Mouse (Mus musculus) CH12.LX (cell line): ENCODE measurements around the gene Gm7361. TPM values are rescaled to one million over a fixed set of nuclear protein-coding genes. Genes with fewer than 3 reads are reported as not detected.

Source experiments
- DNase-seq: peaks from one replicate; pipeline ENCODE4 v3.0.0-alpha.2; 2013; ENCODE audit errors: extremely low read depth
- H3K27ac ChIP-seq: 2 replicates; pipeline ENCODE4 v1.5.1; 2012; ENCODE audit warnings: low read depth, mild to moderate bottlenecking, control low read depth, moderate library complexity; ENCODE audit not compliant: insufficient read depth
- H3K27me3 ChIP-seq: replicated peaks from 2 replicates; pipeline ENCODE3; 2012; ENCODE audit warnings: inconsistent platforms
- H3K36me3 ChIP-seq, 2 experiments: replicated peaks in 1 of 2; 2 replicates each; pipeline versions ENCODE3 to v1.6.1; 2012; ENCODE audit warnings: inconsistent platforms in 1 of 2, low read length in 1 of 2, mild to moderate bottlenecking in 1 of 2, mixed read lengths in 1 of 2, moderate library complexity in 1 of 2; ENCODE audit not compliant: control insufficient read depth in 1 of 2, insufficient read depth in 1 of 2
- H3K4me1 ChIP-seq, 2 experiments: 2 replicates each; pipeline ENCODE4 v1.6.1; 2012; ENCODE audit warnings: inconsistent platforms in 1 of 2, moderate library complexity in 1 of 2; ENCODE audit not compliant: insufficient read depth in 2 of 2, control insufficient read depth in 1 of 2
- H3K4me2 ChIP-seq: 2 replicates; pipeline ENCODE4 v1.6.1; 2012; ENCODE audit warnings: low read depth, mild to moderate bottlenecking, control low read depth; ENCODE audit not compliant: poor library complexity, insufficient read depth, severe bottlenecking
- H3K4me3 ChIP-seq, 3 experiments: fragments of 150-350 bp in 1 of 3; sonication (generic) in 1 of 3; replicated peaks in 1 of 3; 2 replicates each; pipeline versions ENCODE3 to v1.5.1; 2011 to 2012; ENCODE audit warnings: low read depth in 2 of 3, low read length in 2 of 3, mild to moderate bottlenecking in 2 of 3, moderate library complexity in 2 of 3, control low read depth in 1 of 3, improper control_type of control experiment in 1 of 3, inconsistent platforms in 1 of 3, mixed read lengths in 1 of 3; ENCODE audit not compliant: poor library complexity in 1 of 3
- H3K79me2 ChIP-seq: replicated peaks from 2 replicates; pipeline ENCODE4 v1.6.1; 2012; ENCODE audit warnings: mild to moderate bottlenecking, moderate library complexity; ENCODE audit not compliant: control insufficient read depth, poor library complexity, insufficient read depth, severe bottlenecking; ENCODE audit errors: extremely low read depth
- H3K9ac ChIP-seq: 2 replicates; pipeline ENCODE4 v1.6.1; 2012; ENCODE audit warnings: low read depth, mild to moderate bottlenecking, control low read depth, moderate library complexity; ENCODE audit not compliant: insufficient read depth
- H3K9me3 ChIP-seq: replicated peaks from 2 replicates; pipeline ENCODE3; 2012; ENCODE audit warnings: low read length, inconsistent platforms, mixed read lengths
- CHD1 ChIP-seq: IDR thresholded peaks from 2 replicates; pipeline ENCODE4 v1.6.1; 2012; ENCODE audit warnings: low read depth, low read length, improper control_type of control experiment, inconsistent platforms
- CHD2 ChIP-seq: IDR thresholded peaks from 2 replicates; pipeline ENCODE4 v1.6.1; 2011; ENCODE audit warnings: low read length, improper control_type of control experiment
- CTCF ChIP-seq, 2 experiments: IDR thresholded peaks in 1 of 2; conservative IDR thresholded peaks in 1 of 2; 2 replicates each; pipeline ENCODE4 v1.5.1; 2011 to 2012; ENCODE audit warnings: low read depth in 2 of 2, low read length in 2 of 2, improper control_type of control experiment in 1 of 2, inconsistent platforms in 1 of 2, mild to moderate bottlenecking in 1 of 2, moderate library complexity in 1 of 2
- EP300 ChIP-seq: IDR thresholded peaks from 2 replicates; pipeline ENCODE4 v1.6.1; 2011; ENCODE audit warnings: low read length, improper control_type of control experiment
- GABPA ChIP-seq: IDR thresholded peaks from 2 replicates; pipeline ENCODE4 v1.6.1; 2012; ENCODE audit warnings: low read depth, low read length, improper control_type of control experiment, inconsistent platforms; ENCODE audit not compliant: insufficient replicate concordance
- HCFC1 ChIP-seq: IDR thresholded peaks from 2 replicates; pipeline ENCODE4 v1.6.1; 2012; ENCODE audit warnings: low read depth, mild to moderate bottlenecking, inconsistent platforms, low read length, improper control_type of control experiment
- IRF4 ChIP-seq: IDR thresholded peaks from 2 replicates; pipeline ENCODE4 v1.6.1; 2014; ENCODE audit warnings: low read depth, mild to moderate bottlenecking, inconsistent platforms, low read length, improper control_type of control experiment
- MAFK ChIP-seq: IDR thresholded peaks from 2 replicates; pipeline ENCODE4 v1.6.1; 2011; ENCODE audit warnings: low read length, improper control_type of control experiment; ENCODE audit not compliant: insufficient replicate concordance
- MAX ChIP-seq: IDR thresholded peaks from 2 replicates; pipeline ENCODE4 v1.6.1; 2011; ENCODE audit warnings: low read length, improper control_type of control experiment
- MEF2A ChIP-seq: IDR thresholded peaks from 2 replicates; pipeline ENCODE4 v1.6.1; 2014; ENCODE audit warnings: low read depth, mild to moderate bottlenecking, inconsistent platforms, low read length, improper control_type of control experiment, borderline replicate concordance
- MYC ChIP-seq: IDR thresholded peaks from 2 replicates; pipeline ENCODE4 v1.6.1; 2011; ENCODE audit warnings: low read depth, mild to moderate bottlenecking, improper control_type of control experiment, low read length
- NELFE ChIP-seq: IDR thresholded peaks from 2 replicates; pipeline ENCODE4 v1.6.1; 2011; ENCODE audit warnings: low read depth, low read length, improper control_type of control experiment
- PAX5 ChIP-seq: IDR thresholded peaks from 2 replicates; pipeline ENCODE4 v1.6.1; 2012; ENCODE audit warnings: low read length, inconsistent platforms, mixed read lengths
- POLR2A ChIP-seq: IDR thresholded peaks from 2 replicates; pipeline ENCODE4 v1.6.1; 2011; ENCODE audit warnings: low read depth, mild to moderate bottlenecking, improper control_type of control experiment, low read length
- POLR2AphosphoS2 ChIP-seq: IDR thresholded peaks from 2 replicates; pipeline ENCODE4 v1.6.1; 2011; ENCODE audit warnings: low read depth, low read length, improper control_type of control experiment
- RAD21 ChIP-seq: IDR thresholded peaks from 2 replicates; pipeline ENCODE4 v1.6.1; 2011; ENCODE audit warnings: low read depth, mild to moderate bottlenecking, low read length, improper control_type of control experiment, moderate library complexity
- RCOR1 ChIP-seq: conservative IDR thresholded peaks from 2 replicates; pipeline ENCODE4 v1.6.1; 2012; ENCODE audit warnings: low read depth, mild to moderate bottlenecking, inconsistent platforms, low read length, improper control_type of control experiment
- SIN3A ChIP-seq: IDR thresholded peaks from 2 replicates; pipeline ENCODE4 v1.6.1; 2012; ENCODE audit warnings: low read length, improper control_type of control experiment, inconsistent platforms
- SMC3 ChIP-seq: IDR thresholded peaks from 2 replicates; pipeline ENCODE4 v1.6.1; 2011; ENCODE audit warnings: low read depth, low read length, improper control_type of control experiment
- UBTF ChIP-seq: IDR thresholded peaks from 2 replicates; pipeline ENCODE4 v1.6.1; 2012; ENCODE audit warnings: low read depth, mild to moderate bottlenecking, inconsistent platforms, low read length, improper control_type of control experiment, moderate library complexity
- USF2 ChIP-seq: conservative IDR thresholded peaks from 2 replicates; pipeline ENCODE4 v1.6.1; 2011; ENCODE audit warnings: low read depth, low read length, improper control_type of control experiment
- ZC3H11A ChIP-seq: IDR thresholded peaks from 2 replicates; pipeline ENCODE4 v1.6.1; 2012; ENCODE audit warnings: low read depth, mild to moderate bottlenecking, inconsistent platforms, low read length, improper control_type of control experiment
- ZNF384 ChIP-seq: IDR thresholded peaks from 2 replicates; pipeline ENCODE4 v1.6.1; 2012; ENCODE audit warnings: low read depth, low read length, improper control_type of control experiment, inconsistent platforms
- dilution Hi-C: fragments of 300-500 bp; cut with MboI; formaldehyde crosslinking; loops from 2 replicates; pipeline ENCODE4 v1.14.3; 2020; ENCODE audit warnings: low sequenced_read_pairs; ENCODE audit not compliant: extremely low pct_unique_long_range_greater_than_20kb, extremely low pct_ligation_motif_present
- in situ Hi-C: fragments of 300-500 bp; cut with MboI; formaldehyde crosslinking; loops from 3 replicates; pipeline ENCODE4 v1.14.3; 2019; ENCODE audit warnings: low sequenced_read_pairs, low pct_ligation_motif_present, low pct_unique_long_range_greater_than_20kb, mixed read lengths
- polyA plus RNA-seq: library from polyadenylated mRNA; unstranded; fragments of >175 nt; gene quantifications from 2 replicates; pipeline ENCODE4 v1.2.1, GENCODE M21; 2012; ENCODE audit warnings: low read depth; ENCODE audit not compliant: insufficient read length
- total RNA-seq, 2 experiments: library from RNA; depleted of rRNA; stranded (reverse); fragments of 300-350 nt in 1 of 2; fragments of >200 nt in 1 of 2; gene quantifications; 2 replicates each; pipeline ENCODE4 v1.2.3; 2012 to 2014

The Gm7361 gene
- total and polyA plus RNA-seq, 3 experiments: not detected

DNA sequence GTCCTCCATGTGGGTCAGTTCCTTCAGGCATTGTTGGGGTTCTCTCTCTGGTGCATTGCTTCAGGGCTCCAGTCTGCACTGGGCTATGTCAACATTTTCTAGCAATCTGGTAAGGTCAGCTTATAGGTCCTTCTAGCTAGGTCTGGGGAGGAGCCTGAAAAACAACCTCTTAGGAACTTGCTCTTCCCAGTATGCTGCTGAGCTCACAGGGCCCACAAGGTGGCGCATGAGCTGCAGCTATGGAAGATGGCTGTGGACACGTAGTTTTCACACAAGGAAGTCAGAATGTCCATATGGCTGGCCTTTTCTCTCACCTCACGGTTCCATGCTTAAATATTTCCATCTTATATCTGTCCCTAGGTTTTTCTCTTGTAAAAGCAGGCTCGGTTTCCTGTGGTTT, 24.8 kb downstream of the Gm7361 start:
- H3K9me3 ChIP-seq: peaks cover 68% of the 10 kb centered on the region
- no peak overlapping the region for H3K4me2 ChIP-seq
- no peaks in the 10 kb centered on the region for H3K27me3 ChIP-seq
- H3K79me2 ChIP-seq: no peaks in the 10 kb centered on the region
- H3K27ac ChIP-seq: no peak overlapping the region
- H3K9ac ChIP-seq: no peak overlapping the region
- H3K36me3 ChIP-seq: no peaks in the 10 kb centered on the region
- dilution Hi-C loops: no loop called here
- H3K4me3 ChIP-seq: no peak overlapping the region
- DNase-seq: no peak
- H3K4me1 ChIP-seq: no peaks in the 10 kb centered on the region
- in situ Hi-C loops: no loop called here
- TF ChIP-seq POLR2A (no peak), SIN3A (no peak), PAX5 (no peak), SMC3 (peak; percentile 19; the same call in 1 of the 2 replicates), EP300 (no peak), CTCF (conservative IDR thresholded peaks at IDR 0.05 in 1 of 2, IDR thresholded peaks at IDR 0.05 in 1 of 2; ENCODE audit: low read depth in 2 of 2, low read length in 2 of 2) (peak in 1 of 2 experiments; percentile 47; a peak in 2 of 4 replicates), USF2 (no peak), POLR2AphosphoS2 (no peak), UBTF (no peak), MAFK (no peak), IRF4 (no peak), MYC (no peak), ZNF384 (no peak), CHD1 (no peak), RCOR1 (no peak), RAD21 (peak; percentile 29), HCFC1 (no peak), GABPA (no peak), MEF2A (no peak), MAX (no peak)

DNA sequence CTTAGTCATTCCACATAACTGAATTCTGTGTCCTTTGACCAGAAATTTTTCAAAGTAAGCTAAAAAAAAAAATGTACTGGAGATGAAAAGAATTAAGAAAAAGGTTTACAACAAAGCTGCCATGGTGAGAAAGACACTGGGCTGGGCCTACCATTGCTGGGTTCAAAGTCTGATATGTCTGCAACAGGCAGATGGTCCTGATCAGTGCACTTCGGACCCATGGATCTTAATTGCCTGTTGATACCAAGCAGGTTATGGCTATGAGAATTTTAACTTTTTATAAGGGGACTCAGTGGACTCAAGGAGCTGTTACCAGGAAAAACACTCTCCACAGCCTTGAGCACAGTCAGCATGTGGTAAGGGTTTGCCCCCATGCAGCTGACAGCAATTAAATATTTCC, 25.9 kb downstream of the Gm7361 start:
- in situ Hi-C loops (no loop called here), dilution Hi-C loops (no loop called here)
- Histone ChIP-seq H3K27ac (no peak overlapping the region), H3K36me3 (no peaks in the 10 kb centered on the region), H3K79me2 (no peaks in the 10 kb centered on the region), H3K4me2 (no peak overlapping the region), H3K9me3 (peaks cover 60% of the 10 kb centered on the region)
- TF ChIP-seq SMC3: no peak
- no peak for TF ChIP-seq MAFK
- TF ChIP-seq CHD2: no peak
- no peak for TF ChIP-seq UBTF
- no peak for TF ChIP-seq ZC3H11A
- no peak for TF ChIP-seq NELFE
- TF ChIP-seq, all 38 proteins: peak for 0
- no peaks in the 10 kb centered on the region for H3K4me1 ChIP-seq
- no peak for DNase-seq
- no peak overlapping the region for H3K4me3 ChIP-seq
- no peak overlapping the region for H3K9ac ChIP-seq
- H3K27me3 ChIP-seq: no peaks in the 10 kb centered on the region
